Mouse (Mus musculus) kidney, embryonic 16.5 days (tissue): ENCODE results near the gene Tescl. TPM values are rescaled to one million over a fixed set of nuclear protein-coding genes. Genes with fewer than 3 reads are reported as not detected.

Experiments
- ATAC-seq: fragments of 200-750 bp; cut with Nextera tagmentation; 2 replicates; pipeline ENCODE4 v1.8.0; 2017; ENCODE audit warnings: moderate TSS enrichment; ENCODE audit not compliant: low FRiP score, low TSS enrichment
- H3K27ac ChIP-seq: fragments of 300-500 bp; sonication (generic); 2 replicates; pipeline ENCODE4 v1.5.1; 2014; ENCODE audit warnings: low read length
- H3K27me3 ChIP-seq: fragments of 300-500 bp; sonication (generic); 2 replicates; pipeline ENCODE4 v1.6.1; 2014; ENCODE audit warnings: low read length, control low read depth, mixed read lengths; ENCODE audit not compliant: insufficient read depth
- H3K36me3 ChIP-seq: fragments of 300-500 bp; sonication (generic); 2 replicates; pipeline ENCODE4 v1.6.1; 2014; ENCODE audit warnings: low read length, control low read depth, mixed read lengths; ENCODE audit not compliant: insufficient read depth
- H3K4me1 ChIP-seq: fragments of 300-500 bp; sonication (generic); 2 replicates; pipeline ENCODE4 v1.6.1; 2014; ENCODE audit warnings: low read length, control low read depth, mixed read lengths; ENCODE audit not compliant: insufficient read depth
- H3K4me2 ChIP-seq: fragments of 300-500 bp; sonication (generic); replicated peaks from 2 replicates; pipeline ENCODE4 v1.6.1; 2014; ENCODE audit warnings: low read depth, low read length
- H3K4me3 ChIP-seq: fragments of 300-500 bp; sonication (generic); 2 replicates; pipeline ENCODE4 v1.5.1; 2014; ENCODE audit warnings: mild to moderate bottlenecking, low read length
- H3K9ac ChIP-seq: fragments of 300-500 bp; sonication (generic); replicated peaks from 2 replicates; pipeline ENCODE4 v1.6.1; 2014; ENCODE audit warnings: low read length
- H3K9me3 ChIP-seq: fragments of 300-500 bp; sonication (generic); 2 replicates; pipeline ENCODE4 v1.6.1; 2016; ENCODE audit warnings: low read length, control low read depth
- WGBS: fragments of 180-500 bp; shearing (Covaris S2); extraction: QIAGEN DNeasy Blood & Tissue Kit; methylation state at CpG from one replicate; pipeline ENCODE4 v1.1.7; 2014; 5-methylcytosine and 5-hydroxymethylcytosine counted together
- polyA plus RNA-seq: library from polyadenylated mRNA; unstranded; fragments of >200 nt; fragmentation: Nextera tagmentation; extraction: Ambion mirVana; gene quantifications from 2 replicates; pipeline ENCODE4 v1.2.1, GENCODE M21; 2015

Tescl gene
- polyA plus RNA-seq, 1 experiment from 2014 or later, result 0.19 TPM

DNA sequence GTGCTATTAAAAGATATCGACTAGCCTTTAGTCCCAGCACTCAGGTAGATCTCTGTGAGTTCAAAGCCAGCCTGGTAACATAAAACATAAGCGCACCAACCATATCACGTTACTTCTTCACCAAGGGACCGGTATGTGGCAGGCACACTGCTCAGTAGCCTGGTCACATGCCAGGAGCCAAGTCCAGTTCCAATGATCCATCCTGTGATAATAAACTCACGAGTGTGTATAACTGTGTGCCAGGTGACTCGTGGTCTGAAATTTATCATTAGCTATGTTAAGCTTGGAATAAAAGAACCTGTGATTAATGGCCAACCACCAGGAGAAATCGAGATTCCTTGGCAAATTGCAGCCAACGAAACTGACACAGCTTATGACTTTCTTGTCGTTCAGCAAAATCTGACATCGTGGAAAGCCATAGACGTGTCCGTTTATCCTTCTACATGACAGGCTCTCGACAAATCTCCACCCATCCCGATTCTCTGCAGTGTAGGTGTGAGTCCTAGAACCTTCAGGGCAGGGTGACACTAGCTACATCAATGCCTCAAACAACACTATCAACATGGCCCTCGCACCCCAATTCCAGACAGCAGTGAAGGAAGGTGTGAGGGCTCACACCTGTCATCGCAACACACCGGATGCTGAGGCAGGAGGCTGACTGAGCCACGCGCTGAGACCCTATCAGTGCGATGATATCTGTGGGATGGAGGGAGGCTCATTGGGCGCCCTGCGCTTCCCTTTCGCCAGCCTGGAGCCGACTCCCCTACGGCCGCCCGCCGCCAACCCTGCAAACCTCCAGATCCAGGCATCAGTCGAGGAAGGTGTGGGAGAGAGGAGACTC, 17.8 kb downstream of the Tescl start:
- Histone ChIP-seq H3K4me2 (peak overlapping the region; percentile 84), H3K4me3 (peak overlapping the region; percentile 66), H3K36me3 (peaks cover 7% of the 10 kb centered on the region), H3K4me1 (peaks cover 9% of the 10 kb centered on the region), H3K9ac (peak overlapping the region; percentile 79), H3K27ac (peak overlapping the region; percentile 68; the same call in 1 of the 2 replicates), H3K9me3 (no peaks in the 10 kb centered on the region), H3K27me3 (no peaks in the 10 kb centered on the region)
- WGBS, result 22% methylated on average over 29 of the region's 29 CpGs
- no peak; the same call in 1 of the 2 replicates for ATAC-seq

GRCm38 (mm10) chr7:24300771-24301282, 32.9 kb downstream of the Tescl start, which contains the start of gene Zfp61:
TSS of gene Zfp61 (minus strand) at chr7:24301232.
- Histone ChIP-seq H3K4me3 (peak within 1 kb of the TSS; percentile 76), H3K9ac (peak within 1 kb of the TSS; percentile 88), H3K27me3 (no peaks in the 10 kb centered on the region), H3K9me3 (no peaks in the 10 kb centered on the region), H3K27ac (peak within 1 kb of the TSS; percentile 81), H3K4me1 (peaks cover 19% of the 10 kb centered on the region), H3K4me2 (peak within 1 kb of the TSS; percentile 89), H3K36me3 (peaks cover 35% of the 10 kb centered on the region)
- peak; percentile 85 for ATAC-seq
- 1% methylated on average over 13 of the region's 13 CpGs for WGBS

DNA sequence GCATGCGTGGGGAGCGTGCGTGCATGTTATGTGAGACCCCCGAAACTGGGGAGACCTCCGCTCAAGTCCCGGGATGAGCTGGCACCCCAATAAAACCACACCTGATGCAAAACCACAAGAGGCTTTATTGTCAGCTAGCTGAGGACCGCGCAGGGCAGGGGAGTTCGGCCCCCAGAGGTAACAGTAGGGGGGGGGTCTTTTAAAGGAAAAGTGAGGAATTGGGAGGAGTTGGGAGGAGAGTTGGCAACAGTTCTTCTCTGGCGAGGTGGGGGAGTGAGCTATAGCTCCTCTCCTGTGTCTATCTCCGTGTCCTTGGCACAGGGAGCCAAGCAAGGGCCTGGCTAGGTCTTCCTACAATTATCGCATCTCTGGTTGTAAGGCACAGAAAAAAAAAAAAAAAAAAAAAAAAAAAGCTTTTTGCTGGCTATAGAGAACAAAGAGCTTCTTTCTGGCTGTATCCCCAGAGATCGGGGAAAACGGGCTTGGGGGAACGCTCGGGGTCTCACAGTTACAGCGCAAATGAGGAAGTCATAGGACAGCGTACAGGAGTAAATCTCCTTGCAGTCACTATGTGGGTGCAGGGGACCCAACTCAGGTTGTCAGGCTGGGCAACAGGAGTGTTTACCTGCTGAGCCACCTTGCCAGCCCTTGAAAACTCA, 33.8 kb downstream of the Tescl start:
- ATAC-seq, result peak; percentile 14; the same call in 1 of the 2 replicates
- Histone ChIP-seq H3K9ac (peak overlapping the region; percentile 88), H3K36me3 (peaks cover 44% of the 10 kb centered on the region), H3K4me1 (peaks cover 19% of the 10 kb centered on the region), H3K9me3 (no peaks in the 10 kb centered on the region), H3K27me3 (no peaks in the 10 kb centered on the region), H3K4me3 (peak overlapping the region; percentile 76), H3K4me2 (peak overlapping the region; percentile 89), H3K27ac (peak overlapping the region; percentile 97)
- 2% methylated on average over 18 of the region's 18 CpGs for WGBS

GRCm38 (mm10) chr7:24298973-24299708, 34.6 kb downstream of the Tescl start:
- peak overlapping the region; percentile 89 for H3K4me2 ChIP-seq
- H3K36me3 ChIP-seq, result peaks cover 52% of the 10 kb centered on the region
- peak overlapping the region; percentile 97 for H3K27ac ChIP-seq
- H3K4me1 ChIP-seq, result peaks cover 19% of the 10 kb centered on the region
- peak; percentile 90 for ATAC-seq
- WGBS, result 0% methylated on average over 41 of the region's 47 CpGs
- H3K27me3 ChIP-seq, result no peaks in the 10 kb centered on the region
- peak overlapping the region; percentile 88 for H3K9ac ChIP-seq
- peak overlapping the region; percentile 76 for H3K4me3 ChIP-seq
- no peaks in the 10 kb centered on the region for H3K9me3 ChIP-seq

GRCm38 (mm10) chr7:24298635-24298972, 35.1 kb downstream of the Tescl start:
- Histone ChIP-seq H3K4me2 (peak overlapping the region; percentile 89), H3K4me3 (peak overlapping the region; percentile 76)

GRCm38 (mm10) chr7:24297361-24298095, 36.2 kb downstream of the Tescl start:
- Histone ChIP-seq H3K27ac (no peak overlapping the region), H3K9ac (peak overlapping the region; percentile 88), H3K27me3 (no peaks in the 10 kb centered on the region), H3K4me3 (no peak overlapping the region; the same call in 1 of the 2 replicates), H3K36me3 (peaks cover 57% of the 10 kb centered on the region), H3K4me2 (peak overlapping the region; percentile 89), H3K4me1 (peaks cover 19% of the 10 kb centered on the region), H3K9me3 (no peaks in the 10 kb centered on the region)
- no peak for ATAC-seq
- 91% methylated on average over 15 of the region's 15 CpGs for WGBS

More at GRCm38 (mm10) chr7:24298635-24298972, 35.1 kb downstream of the Tescl start:
- Histone ChIP-seq H3K27ac (peak overlapping the region; percentile 97), H3K27me3 (no peaks in the 10 kb centered on the region), H3K9ac (peak overlapping the region; percentile 88), H3K36me3 (peaks cover 57% of the 10 kb centered on the region), H3K9me3 (no peaks in the 10 kb centered on the region), H3K4me1 (peaks cover 19% of the 10 kb centered on the region)
- under 1% methylated on average over 10 of the region's 12 CpGs for WGBS
- peak; percentile 23 for ATAC-seq

- Histone ChIP-seq H3K9ac (no peak overlapping the region), H3K4me1 (peaks cover 19% of the 10 kb centered on the region), H3K4me2 (no peak overlapping the region), H3K9me3 (peaks cover 7% of the 10 kb centered on the region; the same call in 1 of the 2 replicates), H3K27ac (no peak overlapping the region), H3K27me3 (no peaks in the 10 kb centered on the region), H3K36me3 (peaks cover 61% of the 10 kb centered on the region), H3K4me3 (no peak overlapping the region)
- 96% methylated on average over 7 of the region's 7 CpGs for whole genome bisulfite sequencing
- no peak for ATAC-seq
These were observed 37.4 kb downstream of the Tescl start for GRCm38 (mm10) chr7:24296386-24296785.

GRCm38 (mm10) chr7:24295376-24295775, 38.4 kb downstream of the Tescl start:
- no peak overlapping the region for H3K4me3 ChIP-seq
- H3K27ac ChIP-seq, result no peak overlapping the region
- H3K27me3 ChIP-seq, result no peaks in the 10 kb centered on the region
- H3K4me2 ChIP-seq, result no peak overlapping the region
- peaks cover 15% of the 10 kb centered on the region for H3K4me1 ChIP-seq
- H3K36me3 ChIP-seq, result peaks cover 71% of the 10 kb centered on the region
- H3K9me3 ChIP-seq, result peaks cover 7% of the 10 kb centered on the region; the same call in 1 of the 2 replicates
- ATAC-seq, result no peak
- no peak overlapping the region for H3K9ac ChIP-seq
- 97% methylated on average over 7 of the region's 7 CpGs for WGBS

DNA sequence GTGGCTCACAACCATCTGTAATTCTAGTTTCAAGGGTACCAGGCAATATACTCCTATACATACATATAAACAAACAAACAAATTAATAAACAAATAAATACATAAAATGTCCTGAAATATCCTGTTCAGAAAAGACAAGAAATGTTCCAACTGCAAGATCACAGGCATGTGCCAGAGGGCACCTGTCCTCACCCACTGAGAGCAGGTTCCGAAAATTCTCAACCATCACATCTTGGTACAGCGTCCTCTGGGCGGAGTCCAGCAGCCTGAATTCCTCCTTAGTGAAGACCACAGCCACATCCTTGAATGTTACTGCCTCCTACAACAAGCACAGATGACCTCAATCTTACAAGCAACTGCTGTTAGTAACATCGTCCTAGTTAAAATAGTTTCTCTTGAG, 39.0 kb downstream of the Tescl start:
- peaks cover 9% of the 10 kb centered on the region for H3K4me1 ChIP-seq
- peaks cover 7% of the 10 kb centered on the region; the same call in 1 of the 2 replicates for H3K9me3 ChIP-seq
- no peak overlapping the region for H3K9ac ChIP-seq
- H3K27me3 ChIP-seq, result no peaks in the 10 kb centered on the region
- ATAC-seq, result no peak
- H3K27ac ChIP-seq, result no peak overlapping the region
- H3K36me3 ChIP-seq, result peaks cover 77% of the 10 kb centered on the region
- H3K4me3 ChIP-seq, result no peak overlapping the region
- no peak overlapping the region for H3K4me2 ChIP-seq
- 94% methylated on average over 4 of the region's 4 CpGs for WGBS
